Mouse (Mus musculus) forebrain, embryonic 11.5 days (tissue): Measurements from ENCODE around the gene Cdhr2. TPM values are rescaled to one million over a fixed set of nuclear protein-coding genes. Genes with fewer than 3 reads are reported as not detected.
A peak's percentile ranks its signal among the peaks of the same experiment; 100 is the strongest.

Experiments
- ATAC-seq: fragments of 200-750 bp; cut with Nextera tagmentation; replicated peaks from 2 replicates; pipeline ENCODE4 v1.8.0; 2017; ENCODE audit warnings: moderate TSS enrichment; ENCODE audit not compliant: low FRiP score
- DNase-seq: peaks from one replicate; pipeline ENCODE4 v3.0.0-alpha.2; 2017; ENCODE audit warnings: low spot score
- H3K27ac ChIP-seq: fragments of 300-500 bp; sonication (generic); 2 replicates; pipeline ENCODE4 v1.5.1; 2014; ENCODE audit warnings: low read depth, low read length
- H3K27me3 ChIP-seq: fragments of 300-500 bp; sonication (generic); 2 replicates; pipeline ENCODE4 v1.6.1; 2014; ENCODE audit warnings: mild to moderate bottlenecking, low read length, mixed read lengths; ENCODE audit not compliant: control insufficient read depth, insufficient read depth
- H3K36me3 ChIP-seq: fragments of 300-500 bp; sonication (generic); 2 replicates; pipeline ENCODE4 v1.6.1; 2014; ENCODE audit warnings: mild to moderate bottlenecking, low read length, moderate library complexity, mixed read lengths; ENCODE audit not compliant: control insufficient read depth, insufficient read depth
- H3K4me1 ChIP-seq: fragments of 300-500 bp; sonication (generic); replicated peaks from 2 replicates; pipeline ENCODE4 v1.6.1; 2014; ENCODE audit warnings: low read length, mixed read lengths; ENCODE audit not compliant: control insufficient read depth, insufficient read depth
- H3K4me2 ChIP-seq: fragments of 300-500 bp; sonication (generic); 2 replicates; pipeline ENCODE4 v1.6.1; 2014; ENCODE audit warnings: low read depth, mild to moderate bottlenecking, low read length, moderate library complexity, mixed read lengths; ENCODE audit not compliant: severe bottlenecking
- H3K4me3 ChIP-seq: fragments of 300-500 bp; sonication (generic); 2 replicates; pipeline ENCODE4 v1.5.1; 2014; ENCODE audit warnings: low read depth, low read length
- H3K9ac ChIP-seq: fragments of 300-500 bp; sonication (generic); 2 replicates; pipeline ENCODE4 v1.6.1; 2014; ENCODE audit warnings: low read length
- H3K9me3 ChIP-seq: fragments of 300-500 bp; sonication (generic); 2 replicates; pipeline ENCODE4 v1.6.1; 2016; ENCODE audit warnings: low read length, mixed read lengths; ENCODE audit not compliant: control insufficient read depth
- WGBS: fragments of 180-500 bp; shearing (Covaris S2); extraction: QIAGEN DNeasy Blood & Tissue Kit; methylation state at CpG from one replicate; pipeline ENCODE4 v1.1.7; 2014; 5-methylcytosine and 5-hydroxymethylcytosine counted together
- polyA plus RNA-seq: library from polyadenylated mRNA; unstranded; fragments of >200 nt; fragmentation: Nextera tagmentation; extraction: Ambion mirVana; gene quantifications from 2 replicates; pipeline ENCODE4 v1.2.1, GENCODE M21; 2014

The Cdhr2 gene
- polyA plus RNA-seq, 1 experiment from 2014 or later = not detected

- Histone ChIP-seq H3K27me3 (peaks cover 36% of the 10 kb centered on the region), H3K36me3 (no peaks in the 10 kb centered on the region), H3K9ac (no peak overlapping the region), H3K9me3 (no peaks in the 10 kb centered on the region), H3K4me3 (peak overlapping the region; percentile 25; the same call in 1 of the 2 replicates), H3K4me1 (peaks cover 6% of the 10 kb centered on the region), H3K27ac (no peak overlapping the region), H3K4me2 (peak overlapping the region; percentile 45)
- 5% methylated on average over 17 of the region's 34 CpGs for WGBS
- DNase-seq (no peak), ATAC-seq (no peak)
Observed at GRCm38 (mm10) chr13:54738213-54738601, 36.9 kb downstream of the Cdhr2 start.

GRCm38 (mm10) chr13:54746110-54746509, 44.8 kb downstream of the Cdhr2 start:
- ATAC-seq (no peak), DNase-seq (no peak)
- Histone ChIP-seq H3K4me3 (no peak overlapping the region), H3K36me3 (no peaks in the 10 kb centered on the region), H3K4me2 (no peak overlapping the region), H3K9ac (no peak overlapping the region), H3K27ac (no peak overlapping the region), H3K9me3 (no peaks in the 10 kb centered on the region), H3K4me1 (0 out of 2 replicates have a peak, but pooled peaks cover 2% of the 10 kb centered on the region), H3K27me3 (peaks cover 11% of the 10 kb centered on the region)
- WGBS = 46% methylated on average over 6 of the region's 6 CpGs

DNA sequence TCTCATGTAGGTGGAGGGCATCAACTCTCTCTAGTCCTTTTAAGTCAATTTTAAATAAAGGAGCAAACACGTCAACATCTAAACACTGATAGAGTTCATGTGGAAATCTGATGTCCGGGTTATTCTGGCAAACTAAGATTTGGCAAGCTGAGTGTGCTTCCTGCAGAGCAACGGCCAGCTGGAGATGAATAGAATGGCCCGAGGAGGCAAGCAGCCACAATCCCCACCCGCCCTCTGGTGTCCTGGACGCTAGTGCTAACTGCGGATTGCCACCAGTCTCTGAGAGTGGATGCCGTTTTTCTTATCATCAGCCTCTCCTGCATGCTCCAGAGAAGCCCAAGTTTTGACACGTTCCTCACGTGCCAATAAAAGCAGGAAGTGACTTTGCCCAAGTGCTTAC, 45.6 kb downstream of the Cdhr2 start:
- no peak overlapping the region for H3K4me2 ChIP-seq
- H3K9me3 ChIP-seq = no peaks in the 10 kb centered on the region
- no peaks in the 10 kb centered on the region for H3K36me3 ChIP-seq
- ATAC-seq (no peak), DNase-seq (no peak)
- no peak overlapping the region for H3K4me3 ChIP-seq
- H3K9ac ChIP-seq = no peak overlapping the region
- H3K4me1 ChIP-seq = 0 out of 2 replicates have a peak, but pooled peaks cover 2% of the 10 kb centered on the region
- 40% methylated on average over 10 of the region's 10 CpGs for WGBS
- H3K27ac ChIP-seq = no peak overlapping the region
- H3K27me3 ChIP-seq = peaks cover 16% of the 10 kb centered on the region

- Histone ChIP-seq H3K4me3 (no peak overlapping the region), H3K9me3 (no peaks in the 10 kb centered on the region), H3K4me1 (0 out of 2 replicates have a peak, but pooled peaks cover 2% of the 10 kb centered on the region), H3K36me3 (no peaks in the 10 kb centered on the region), H3K27me3 (peaks cover 16% of the 10 kb centered on the region), H3K27ac (no peak overlapping the region), H3K9ac (no peak overlapping the region), H3K4me2 (peak overlapping the region; percentile 67; the same call in 1 of the 2 replicates)
- DNase-seq (no peak), ATAC-seq (no peak)
- WGBS = 85% methylated on average over 8 of the region's 8 CpGs
Observed at GRCm38 (mm10) chr13:54748190-54748589, 46.9 kb downstream of the Cdhr2 start.

- H3K9me3 ChIP-seq = no peaks in the 10 kb centered on the region
- H3K9ac ChIP-seq = peak overlapping the region; percentile 70
- peak overlapping the region; percentile 67 for H3K4me3 ChIP-seq
- peaks cover 16% of the 10 kb centered on the region for H3K27me3 ChIP-seq
- H3K4me2 ChIP-seq = peak overlapping the region; percentile 67
- H3K4me1 ChIP-seq = 0 out of 2 replicates have a peak, but pooled peaks cover 2% of the 10 kb centered on the region
- no peaks in the 10 kb centered on the region for H3K36me3 ChIP-seq
- WGBS = 40% methylated on average over 10 of the region's 10 CpGs
- ATAC-seq = peak; percentile 21
- no peak overlapping the region for H3K27ac ChIP-seq
- DNase-seq = no peak
Observed at GRCm38 (mm10) chr13:54748721-54749060, 47.4 kb downstream of the Cdhr2 start.

- Histone ChIP-seq H3K4me1 (0 out of 2 replicates have a peak, but pooled peaks cover 2% of the 10 kb centered on the region), H3K4me2 (peak overlapping the region; percentile 67), H3K36me3 (no peaks in the 10 kb centered on the region), H3K9me3 (no peaks in the 10 kb centered on the region), H3K9ac (peak overlapping the region; percentile 70), H3K27ac (peak overlapping the region; percentile 59), H3K27me3 (peaks cover 16% of the 10 kb centered on the region), H3K4me3 (peak overlapping the region; percentile 67)
- ATAC-seq = peak; percentile 90
- 1% methylated on average over 67 of the region's 100 CpGs for WGBS
- DNase-seq = peak; percentile 88
Observed at GRCm38 (mm10) chr13:54749061-54749863, 48.0 kb downstream of the Cdhr2 start.

DNA sequence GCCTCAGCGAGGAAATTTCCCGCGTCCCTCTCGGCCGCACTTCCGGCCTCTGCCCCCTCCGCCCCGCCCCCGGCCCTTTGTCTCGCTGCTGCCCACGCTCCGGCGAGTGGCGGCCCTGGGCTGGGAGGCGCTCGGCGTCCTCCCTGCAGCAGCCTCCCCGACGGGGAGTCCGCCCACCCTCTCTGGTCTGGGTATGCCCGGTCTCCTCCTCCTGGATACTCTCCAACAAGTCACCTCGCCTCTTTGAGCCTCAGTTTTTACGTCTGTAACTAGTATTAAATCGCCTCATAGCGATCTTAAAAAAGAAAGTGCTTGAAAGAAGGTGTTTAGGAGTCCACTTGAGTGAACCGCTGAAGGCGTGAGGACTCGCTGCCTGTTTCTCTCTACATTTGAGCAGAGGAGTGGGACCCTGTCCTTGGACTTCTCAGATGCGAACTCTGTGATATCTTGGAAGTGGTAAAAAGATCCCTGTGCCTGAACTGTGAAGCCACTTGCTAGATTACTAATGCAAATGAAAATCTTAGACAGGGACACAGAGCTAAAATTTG, 48.7 kb downstream of the Cdhr2 start, which contains the start of gene Gprin1:
Gene Gprin1 (minus strand): TSS at position 11 of the 548 bp plus-strand sequence.
- peak within 1 kb of the TSS; percentile 59 for H3K27ac ChIP-seq
- 1% methylated on average over 29 of the region's 29 CpGs for WGBS
- DNase-seq = no peak
- peak; percentile 76 for ATAC-seq
- H3K4me2 ChIP-seq = peak within 1 kb of the TSS; percentile 67
- no peaks in the 10 kb centered on the region for H3K36me3 ChIP-seq
- H3K9ac ChIP-seq = peak within 1 kb of the TSS; percentile 70
- H3K4me3 ChIP-seq = peak within 1 kb of the TSS; percentile 67
- 0 out of 2 replicates have a peak, but pooled peaks cover 2% of the 10 kb centered on the region for H3K4me1 ChIP-seq
- peaks cover 16% of the 10 kb centered on the region for H3K27me3 ChIP-seq
- H3K9me3 ChIP-seq = no peaks in the 10 kb centered on the region

DNA sequence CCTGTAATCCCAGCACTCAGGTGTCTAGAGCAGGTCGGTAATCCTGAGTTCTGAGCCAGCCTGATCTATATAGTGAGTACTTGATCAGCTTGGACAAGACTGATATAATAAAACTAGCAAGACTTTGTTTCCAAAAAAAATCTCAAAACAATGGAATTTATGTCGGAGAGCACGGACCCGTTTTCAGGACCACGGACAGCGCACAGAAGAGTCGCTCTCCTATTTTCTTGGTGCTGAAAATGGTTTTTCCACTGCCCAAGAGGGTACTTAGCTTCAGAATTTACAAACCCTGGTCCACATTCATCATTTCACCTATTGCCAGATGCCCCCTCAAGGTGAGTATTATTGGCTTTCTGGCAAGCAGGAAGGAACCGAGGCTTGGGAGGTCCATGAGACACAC, 49.4 kb downstream of the Cdhr2 start:
- H3K9ac ChIP-seq = no peak overlapping the region
- 2% methylated on average over 8 of the region's 8 CpGs for WGBS
- no peak overlapping the region for H3K27ac ChIP-seq
- no peak overlapping the region for H3K4me3 ChIP-seq
- no peak overlapping the region for H3K4me2 ChIP-seq
- H3K4me1 ChIP-seq = 0 out of 2 replicates have a peak, but pooled peaks cover 2% of the 10 kb centered on the region
- H3K9me3 ChIP-seq = no peaks in the 10 kb centered on the region
- DNase-seq = peak; percentile 74
- no peak for ATAC-seq
- H3K27me3 ChIP-seq = peaks cover 16% of the 10 kb centered on the region
- no peaks in the 10 kb centered on the region for H3K36me3 ChIP-seq
